Mouse (Mus musculus) frontal cortex, postnatal 25 days (tissue): ENCODE data around the gene Hist1h2ah.
"Not testable (repeated sequence)": the region's sequence is repeated elsewhere in the genome, so short reads cannot be mapped to it uniquely, and the experiment has no call there.

Experiments
- DNase-seq, 2 experiments: peaks; one replicate each; pipeline ENCODE4 v3.0.0; 2022; ENCODE audit warnings: low spot score in 2 of 2

Hist1h2ah gene

GRCm38 (mm10) chr13:22035267-22036148 lies at the start of gene Hist1h2ah, which contains the start of gene Hist1h2bk:
Hist1h2ah (minus strand) TSS chr13:22035568.
Hist1h2bk (plus strand) TSS chr13:22035870.
- DNase-seq: peak; percentile 62 to 78

- not testable (repeated sequence) for DNase-seq
These were observed 48.8 kb upstream of the Hist1h2ah start, which contains the start of gene Vmn1r188 for GRCm38 (mm10) chr13:22084140-22084539. Vmn1r188 (plus strand) TSS chr13:22084440.

- no peak for DNase-seq
These were observed 28.1 kb upstream of the Hist1h2ah start for GRCm38 (mm10) chr13:22063468-22063867.

GRCm38 (mm10) chr13:22061422-22061821 lies 26.1 kb upstream of the Hist1h2ah start:
- no peak for DNase-seq

- DNase-seq: no peak
These were observed 18.4 kb upstream of the Hist1h2ah start for GRCm38 (mm10) chr13:22053754-22054153.

- no peak for DNase-seq
These were observed 16.1 kb upstream of the Hist1h2ah start for GRCm38 (mm10) chr13:22051523-22051859.

GRCm38 (mm10) chr13:22050591-22051522 lies 15.5 kb upstream of the Hist1h2ah start:
- peak; percentile 89 to 90 for DNase-seq

GRCm38 (mm10) chr13:22049737-22050440 lies 14.5 kb upstream of the Hist1h2ah start:
- DNase-seq: no peak

GRCm38 (mm10) chr13:22049041-22049440 lies 13.7 kb upstream of the Hist1h2ah start:
- DNase-seq: no peak

GRCm38 (mm10) chr13:22045311-22045710 lies 9.9 kb upstream of the Hist1h2ah start:
- no peak for DNase-seq

GRCm38 (mm10) chr13:22044432-22045155 lies 9.2 kb upstream of the Hist1h2ah start:
- DNase-seq: no peak

- DNase-seq: no peak
These were observed 8.4 kb upstream of the Hist1h2ah start for GRCm38 (mm10) chr13:22043503-22044431.

- DNase-seq: peak; percentile 68 to 84
These were observed 7.5 kb upstream of the Hist1h2ah start, which contains the start of the genes Hist1h2ag and Hist1h2bj for GRCm38 (mm10) chr13:22042568-22043502. Hist1h2ag (minus strand) TSS chr13:22042944. Hist1h2bj (plus strand) TSS chr13:22043214.

GRCm38 (mm10) chr13:22041651-22042567 lies 6.5 kb upstream of the Hist1h2ah start:
- no peak for DNase-seq

- DNase-seq: peak; percentile 99
These were observed 5.8 kb upstream of the Hist1h2ah start, which contains the start of gene Hist1h4i for GRCm38 (mm10) chr13:22041142-22041536. Hist1h4i (minus strand) TSS chr13:22041362.

- no peak for DNase-seq
These were observed 5.2 kb upstream of the Hist1h2ah start for GRCm38 (mm10) chr13:22040464-22041141.
